Mouse (Mus musculus) brain, adult 2 months (tissue): ENCODE measurements at regions not wholly inside any gene's neighbourhood (a gene's known extent, or its start where the extent isn't known, plus 50 kb on each side); places are given as distances from the start of the nearest gene placed in this dataset.

Experiments used
- DNase-seq: peaks from one replicate; pipeline ENCODE4 v3.0.0; 2011; ENCODE audit warnings: low read depth, low spot score

DNA sequence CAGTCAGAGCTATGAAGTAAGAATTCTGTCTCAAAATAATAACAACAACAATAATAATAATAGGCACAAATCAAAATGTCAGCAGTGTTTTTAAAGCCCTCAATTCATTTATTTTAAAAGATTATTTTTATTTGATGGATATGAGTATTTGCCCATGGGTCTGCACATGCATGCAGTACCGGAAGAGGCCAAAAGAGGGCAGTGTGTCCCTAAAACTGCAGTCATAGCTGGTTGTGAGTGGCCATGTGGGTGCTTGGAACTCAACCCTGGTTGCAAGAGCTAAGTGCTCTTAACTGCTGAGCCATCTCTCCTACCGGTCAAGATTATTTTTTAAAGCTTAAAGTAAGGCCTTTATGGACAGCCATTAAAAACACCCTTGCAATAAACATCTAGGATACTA is 439.1 kb upstream of the Jarid2 start:
- DNase-seq, result no peak

GRCm38 (mm10) chr13:44292476-44293056 is 436.7 kb upstream of the Jarid2 start:
- DNase-seq, result no peak

DNA sequence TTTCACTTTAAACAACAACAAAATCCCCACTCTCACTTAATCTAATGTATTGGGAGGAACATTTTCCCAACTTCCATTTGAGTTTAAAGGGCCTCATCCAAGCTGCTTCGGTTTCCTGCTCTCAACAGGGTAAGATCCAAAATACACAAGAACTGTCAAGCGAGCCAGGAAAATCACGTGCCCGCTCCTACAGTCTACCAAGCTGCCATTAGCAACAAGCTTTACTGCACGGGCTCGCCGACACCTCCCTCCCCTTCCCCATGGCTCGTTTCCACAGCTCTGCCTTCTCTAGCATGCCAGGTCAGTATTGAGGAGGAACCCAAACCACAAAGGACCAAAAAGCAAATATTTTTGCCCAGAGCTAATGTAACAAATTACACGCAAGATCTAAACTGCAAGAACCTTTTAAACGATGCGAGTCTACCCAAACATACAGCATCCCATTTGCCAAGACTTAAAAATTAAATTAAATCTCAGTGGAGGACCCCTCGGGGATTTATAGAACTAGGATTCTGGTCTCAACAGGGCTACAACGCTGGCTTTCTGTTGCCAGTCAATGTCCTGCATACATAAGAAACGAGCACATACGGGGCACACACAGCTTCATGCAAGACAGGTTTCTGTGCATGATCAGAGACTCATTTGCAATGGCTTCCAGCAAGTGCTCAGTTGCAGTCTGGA is 435.4 kb upstream of the Jarid2 start:
- DNase-seq, result peak; percentile 93

DNA sequence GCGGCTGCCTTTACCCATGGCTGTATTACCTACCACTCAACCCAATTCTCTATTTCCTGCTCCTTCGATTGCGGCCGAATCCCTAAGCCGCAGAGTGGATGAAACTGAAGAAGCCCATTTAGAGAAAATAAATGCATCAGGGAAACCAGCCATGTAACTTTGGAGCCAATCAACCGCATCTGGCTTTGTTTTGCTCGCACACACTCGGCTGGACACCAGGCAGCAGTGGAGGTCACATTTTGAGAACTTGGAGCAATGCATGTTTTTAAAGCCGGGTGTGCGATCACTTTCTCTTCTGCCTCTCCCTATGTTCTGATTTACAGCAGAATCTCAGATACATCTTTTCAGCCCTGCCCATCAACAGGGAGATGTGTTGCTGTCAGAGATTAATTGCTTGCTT is 433.7 kb upstream of the Jarid2 start:
- DNase-seq, result no peak

- peak; percentile 97 for DNase-seq
These were observed 428.7 kb upstream of the Jarid2 start for GRCm38 (mm10) chr13:44300611-44301010.

DNA sequence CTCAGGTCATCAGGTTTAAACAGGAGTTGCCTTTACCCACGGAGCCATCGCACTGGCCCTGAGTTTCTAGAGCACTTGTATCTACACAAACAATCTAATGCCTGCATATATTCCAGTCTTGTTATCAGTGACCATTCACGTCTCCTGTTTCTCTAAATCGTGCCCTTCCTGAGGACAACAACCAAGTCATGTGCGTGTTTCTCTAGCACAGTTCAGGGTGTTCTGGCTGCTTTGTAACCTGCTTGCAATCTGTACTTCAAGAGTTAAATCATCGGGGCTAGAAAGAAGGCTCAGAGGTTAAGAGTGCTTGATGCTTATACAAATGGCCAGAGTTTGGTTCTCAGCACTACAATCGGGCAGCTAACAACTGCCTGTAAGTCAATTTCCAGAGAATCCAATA is 428.1 kb upstream of the Jarid2 start:
- DNase-seq, result peak; percentile 6

- DNase-seq, result peak; percentile 88
These were observed 427.3 kb upstream of the Jarid2 start for GRCm38 (mm10) chr13:44301936-44302335.

GRCm38 (mm10) chr13:44305134-44305991 is 423.9 kb upstream of the Jarid2 start:
- DNase-seq, result peak; percentile 27

DNA sequence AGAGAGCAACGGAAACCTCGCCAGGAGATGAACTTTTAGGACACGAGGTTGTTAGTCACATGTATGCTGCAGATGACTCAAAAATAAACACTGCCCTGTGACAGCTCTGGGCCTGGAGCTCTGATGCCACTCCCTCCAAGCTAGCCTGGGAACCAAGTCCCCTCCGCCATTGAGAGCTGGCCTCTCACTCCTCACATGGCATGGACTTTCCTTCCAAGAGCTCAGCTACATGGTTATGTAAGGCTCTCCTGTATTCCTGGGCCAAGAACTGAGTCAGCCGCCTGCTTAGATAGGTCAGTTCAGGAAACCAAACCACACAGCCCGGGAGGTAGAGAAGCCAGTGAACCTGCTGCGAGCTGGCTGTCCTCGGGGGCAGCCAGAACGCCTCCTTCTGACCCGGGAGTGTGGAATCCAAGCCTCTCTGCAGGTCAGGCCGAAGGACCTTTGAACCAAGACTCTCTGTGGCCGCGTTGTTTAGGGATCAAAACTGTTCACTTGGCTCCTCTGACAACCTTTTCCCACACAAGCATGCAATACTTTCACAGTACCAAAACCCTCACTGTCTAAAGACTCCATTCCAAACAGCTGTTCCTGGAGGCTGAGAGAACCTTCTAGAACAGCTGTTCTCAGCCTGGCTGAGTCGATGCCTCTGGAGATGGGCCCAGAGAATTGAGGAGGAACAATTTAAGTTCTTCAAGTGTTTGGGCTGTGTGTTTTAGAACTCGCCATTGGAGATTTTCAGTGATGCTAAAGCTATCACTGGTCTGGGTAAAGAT is 422.8 kb upstream of the Jarid2 start:
- peak; percentile 98 for DNase-seq

DNA sequence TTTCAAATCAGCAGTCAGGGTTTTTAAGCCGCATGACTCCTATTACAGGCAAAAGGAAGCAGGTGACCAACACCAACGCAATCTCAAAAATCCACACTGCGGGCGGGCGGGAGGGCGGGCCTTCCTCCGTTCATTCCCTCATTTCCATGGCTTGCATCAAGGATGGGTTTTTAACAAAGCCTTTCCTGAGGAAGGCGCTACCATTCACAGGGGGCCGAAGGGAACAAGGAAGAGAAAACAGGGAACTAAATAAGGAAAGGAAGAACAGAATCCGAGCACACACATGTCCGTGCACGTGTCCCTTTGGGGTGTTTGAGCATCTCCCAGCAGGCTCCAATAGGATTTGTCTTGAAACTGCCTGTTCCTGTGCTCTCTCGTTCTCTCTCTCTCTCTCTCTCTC is 421.0 kb upstream of the Jarid2 start:
- peak; percentile 47 for DNase-seq

- DNase-seq, result no peak
These were observed 417.0 kb upstream of the Jarid2 start for GRCm38 (mm10) chr13:44312237-44312636.

- peak; percentile 85 for DNase-seq
These were observed 412.4 kb upstream of the Jarid2 start for GRCm38 (mm10) chr13:44316747-44317446.

DNA sequence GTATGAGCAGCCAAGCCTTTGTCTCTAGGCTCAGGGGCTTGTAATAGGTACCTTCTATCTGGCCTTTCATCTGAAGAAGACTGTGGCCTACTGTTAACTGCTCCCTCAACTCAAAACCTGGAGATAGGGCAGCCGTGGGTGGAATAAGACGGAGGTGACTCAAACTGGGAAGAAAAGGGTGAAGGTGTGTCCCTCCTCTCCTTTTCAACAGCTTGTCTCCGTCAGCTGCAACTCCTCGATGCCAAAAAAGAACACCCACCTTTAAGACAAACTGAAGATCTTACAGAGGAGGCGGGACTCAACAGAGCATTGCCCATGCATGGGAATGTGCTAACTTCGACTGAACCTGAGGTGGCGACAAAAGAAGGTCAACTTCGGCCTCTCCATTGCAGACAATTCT is 411.7 kb upstream of the Jarid2 start:
- peak; percentile 82 for DNase-seq

GRCm38 (mm10) chr13:44319101-44319500 is 410.2 kb upstream of the Jarid2 start:
- peak; percentile 32 for DNase-seq

DNA sequence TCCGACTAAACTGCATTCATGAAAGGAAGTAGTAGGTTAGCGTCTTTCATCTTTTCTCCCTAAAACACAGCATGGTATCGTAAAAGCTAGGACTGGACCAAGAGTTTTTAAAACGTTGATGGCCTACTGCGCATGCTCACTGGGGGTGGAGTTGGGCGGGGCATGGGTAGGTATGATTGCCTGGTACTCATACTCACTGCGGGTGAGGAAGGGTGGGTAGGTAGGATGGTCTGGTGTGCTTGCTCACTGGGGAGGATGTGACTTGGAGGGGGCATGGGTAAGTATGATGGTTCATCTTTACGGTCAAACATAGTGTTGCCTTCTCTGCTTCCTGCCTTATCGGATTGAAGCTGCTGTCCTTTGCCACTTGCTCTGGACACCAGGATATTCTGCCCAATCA is 409.8 kb upstream of the Jarid2 start:
- DNase-seq, result no peak

GRCm38 (mm10) chr13:44320311-44320710 is 409.0 kb upstream of the Jarid2 start:
- DNase-seq, result no peak

DNA sequence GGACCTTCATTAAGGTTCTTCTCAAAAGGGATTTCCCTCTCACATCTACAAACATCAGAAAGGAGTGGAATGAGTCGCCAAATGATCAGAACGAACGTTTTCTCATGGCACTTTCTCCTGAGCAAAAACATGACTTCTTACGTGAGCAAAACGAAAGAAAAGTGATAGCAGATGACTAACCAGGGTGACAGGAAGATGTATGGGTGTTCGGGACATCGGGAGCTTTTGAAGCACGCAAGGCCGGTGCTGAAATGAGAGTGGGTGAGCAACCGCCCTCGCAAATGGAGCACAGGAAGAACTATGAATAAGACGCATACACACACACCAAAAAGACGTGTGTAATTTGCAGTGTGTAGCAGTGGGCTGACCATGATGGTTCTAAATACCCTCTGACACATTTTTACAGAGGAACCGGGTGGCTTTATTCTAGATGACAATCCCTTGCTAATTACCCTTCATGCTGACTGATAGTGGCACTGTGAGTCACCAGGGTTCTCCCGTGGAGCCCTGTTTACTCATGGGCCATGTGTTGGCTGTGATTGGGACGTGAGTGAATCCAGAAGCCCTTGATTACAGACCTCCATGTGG is 408.2 kb upstream of the Jarid2 start:
- DNase-seq, result peak; percentile 75

DNA sequence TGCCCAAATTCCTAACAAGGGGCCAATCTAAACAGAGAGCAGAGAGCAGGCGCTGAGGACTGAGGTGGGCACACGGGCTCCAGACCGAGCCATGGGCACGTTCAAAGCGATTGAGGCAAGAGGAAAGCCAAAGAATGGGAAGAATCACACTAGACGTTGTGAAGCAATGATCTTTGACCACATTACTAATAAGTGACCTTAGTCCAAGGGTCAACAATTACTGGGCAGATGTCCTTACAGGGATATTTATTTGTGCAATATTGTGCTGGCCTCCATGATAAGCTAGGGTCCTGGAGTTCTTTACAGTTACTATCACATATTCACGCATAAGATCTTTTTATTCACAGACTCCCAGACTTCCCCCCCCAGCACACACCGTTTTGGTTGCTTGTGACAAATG is 400.9 kb upstream of the Jarid2 start:
- no peak for DNase-seq

- DNase-seq, result no peak
These were observed 400.1 kb upstream of the Jarid2 start for GRCm38 (mm10) chr13:44329161-44329560.

DNA sequence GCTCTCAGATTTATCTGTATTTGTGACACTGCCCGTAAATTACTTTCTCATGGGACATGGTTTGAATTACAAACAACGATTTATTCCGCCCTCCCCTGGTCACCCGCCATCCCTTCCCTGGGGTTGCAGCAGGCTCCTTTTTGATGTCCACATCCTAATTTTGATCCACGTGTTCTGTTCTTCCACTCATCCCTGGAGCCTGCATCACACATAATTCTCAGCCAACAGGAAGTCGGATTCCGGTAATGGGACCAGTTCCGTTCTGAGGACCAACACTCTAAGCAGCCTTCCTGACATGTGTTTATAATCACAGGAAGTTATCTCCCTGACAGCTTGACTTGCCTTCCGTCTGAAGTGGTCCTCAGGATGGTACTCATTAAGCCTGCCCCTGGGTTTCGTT is 399.6 kb upstream of the Jarid2 start:
- no peak for DNase-seq

DNA sequence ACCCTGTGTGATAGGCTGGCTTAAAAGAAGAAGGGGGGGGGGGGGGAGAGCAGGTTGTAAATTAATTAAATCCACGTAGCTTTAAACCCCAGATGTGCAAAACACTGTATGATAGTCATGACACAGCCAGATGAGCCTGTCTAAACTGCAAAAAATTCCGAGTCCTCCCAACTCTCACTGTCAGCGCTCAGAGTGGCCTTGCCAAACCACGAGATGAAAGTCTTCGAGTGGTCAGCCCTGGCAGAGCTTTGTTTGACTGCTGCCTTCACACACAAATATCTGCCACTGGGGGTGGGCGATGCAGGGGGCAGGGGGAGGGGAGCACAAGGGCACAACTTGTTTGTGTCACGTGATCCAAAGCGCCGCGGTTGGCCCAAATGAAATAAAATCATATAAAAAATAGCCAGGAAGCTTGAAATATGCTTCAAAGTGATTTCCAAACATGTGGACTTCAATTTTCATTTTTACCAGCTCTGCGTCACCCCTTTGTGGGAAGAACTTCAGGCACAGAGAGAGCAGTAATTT is 396.5 kb upstream of the Jarid2 start:
- no peak for DNase-seq
